Mouse (Mus musculus) MN1 (cell line): ENCODE results near the gene Ift27.

Experiments
- DNase-seq: peaks from one replicate; pipeline ENCODE4 v3.0.0-alpha.2; 2016; ENCODE audit warnings: low spot score

The Ift27 gene

DNA sequence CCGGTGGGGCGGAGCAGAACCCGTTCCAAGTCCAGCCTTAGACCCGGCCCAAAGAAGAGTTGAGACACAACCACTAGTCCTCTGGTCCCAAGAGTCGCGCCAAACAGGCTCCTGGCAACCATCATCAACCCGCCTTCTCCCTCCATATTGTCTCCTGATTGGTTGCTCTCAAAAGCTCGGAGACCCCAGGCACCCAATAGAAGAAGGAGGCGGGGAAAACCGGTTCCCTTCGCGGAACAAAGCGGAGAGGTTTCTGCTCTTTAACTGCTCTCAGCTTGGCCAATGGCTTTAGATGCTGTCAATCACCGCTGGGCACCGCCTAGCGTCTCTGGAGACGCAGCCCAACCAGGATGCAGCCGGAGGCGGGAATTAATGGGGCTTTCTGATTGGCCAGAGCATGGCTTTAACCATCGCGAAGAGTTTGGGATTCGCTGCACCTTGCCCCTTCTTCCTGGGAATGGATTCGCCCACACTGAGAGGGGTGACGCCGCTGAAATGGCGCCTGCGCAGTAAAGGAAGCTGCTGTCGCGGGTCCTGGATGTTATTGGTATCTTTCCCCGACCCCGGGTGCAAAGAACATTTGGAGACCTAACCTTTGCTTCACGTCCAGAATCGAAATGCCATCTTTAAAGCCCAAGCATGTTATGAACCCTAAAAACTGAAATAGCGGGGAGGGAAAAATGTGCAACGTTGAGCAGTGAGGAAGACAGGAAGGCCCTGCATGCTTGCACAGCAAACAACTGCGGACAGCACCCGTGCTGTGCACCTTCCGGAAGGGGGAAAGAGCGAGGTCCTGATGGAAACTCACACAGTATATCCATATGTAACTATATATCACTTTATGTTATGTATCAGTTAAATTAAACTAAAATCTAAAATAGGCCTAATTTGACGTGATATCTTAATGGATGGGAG is at the start of gene Ift27:
TSS of gene Ift27 (minus strand) at position 136 of the 915 bp plus-strand sequence.
- peak; percentile 100 for DNase-seq

DNA sequence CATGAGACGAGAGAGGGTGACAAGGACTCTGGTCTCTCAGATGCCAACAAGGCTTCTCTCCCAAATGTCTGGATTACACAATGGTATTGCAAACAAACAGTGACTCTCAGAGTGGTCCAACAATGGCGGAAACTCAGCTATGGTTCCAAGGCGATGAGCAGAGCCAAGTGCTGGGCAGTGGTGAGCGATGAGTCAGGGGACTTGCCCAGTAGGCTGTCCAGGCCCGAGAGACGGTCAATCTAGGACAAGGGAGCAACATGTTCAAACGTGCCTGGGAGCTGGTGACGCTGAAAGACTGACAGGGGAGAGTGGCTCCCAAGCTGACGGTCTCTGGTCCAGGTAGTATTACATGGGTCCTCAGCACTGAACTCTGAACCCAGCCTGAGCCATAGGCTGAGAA is 41.4 kb upstream of the Ift27 start:
- DNase-seq = no peak

DNA sequence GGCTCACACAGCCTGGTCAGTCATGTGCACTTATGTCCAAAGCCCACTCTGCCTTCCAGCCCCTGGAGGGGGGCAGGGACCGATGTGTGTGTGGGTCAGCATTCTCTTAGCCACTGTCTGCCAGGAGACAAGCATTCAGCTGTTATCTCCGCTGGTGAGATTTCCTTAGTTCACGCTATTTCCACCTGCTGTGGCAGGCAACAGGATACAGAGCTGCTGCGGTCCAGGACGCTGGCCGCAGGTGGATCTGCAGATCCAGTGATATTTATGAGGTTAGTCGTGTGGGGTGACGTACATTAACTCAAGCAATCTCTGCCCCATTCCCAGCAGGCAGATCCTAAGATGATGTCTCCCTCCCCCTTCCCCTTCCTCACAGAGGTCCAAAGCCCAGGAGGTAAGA is 37.5 kb upstream of the Ift27 start:
- no peak for DNase-seq

DNA sequence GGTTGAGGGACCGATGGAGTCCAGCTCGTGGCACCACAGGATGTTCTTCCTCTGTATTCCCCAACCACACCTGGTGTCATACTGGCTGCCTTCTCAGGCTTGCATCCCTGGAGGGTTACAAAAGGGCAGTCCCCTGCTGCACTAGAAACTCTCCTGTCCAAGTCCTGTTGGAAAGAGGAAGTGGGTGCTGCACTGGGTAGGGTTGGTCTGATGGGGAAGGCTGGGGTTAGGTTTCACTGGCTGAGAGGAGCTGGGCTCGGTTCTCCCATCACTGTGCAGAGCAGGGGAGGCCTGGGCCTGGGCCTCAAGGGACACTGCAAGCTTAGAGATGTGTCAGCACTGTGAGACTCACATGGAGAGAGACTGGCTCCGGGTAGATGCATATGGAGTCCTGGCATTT is 36.3 kb upstream of the Ift27 start:
- DNase-seq = no peak

DNA sequence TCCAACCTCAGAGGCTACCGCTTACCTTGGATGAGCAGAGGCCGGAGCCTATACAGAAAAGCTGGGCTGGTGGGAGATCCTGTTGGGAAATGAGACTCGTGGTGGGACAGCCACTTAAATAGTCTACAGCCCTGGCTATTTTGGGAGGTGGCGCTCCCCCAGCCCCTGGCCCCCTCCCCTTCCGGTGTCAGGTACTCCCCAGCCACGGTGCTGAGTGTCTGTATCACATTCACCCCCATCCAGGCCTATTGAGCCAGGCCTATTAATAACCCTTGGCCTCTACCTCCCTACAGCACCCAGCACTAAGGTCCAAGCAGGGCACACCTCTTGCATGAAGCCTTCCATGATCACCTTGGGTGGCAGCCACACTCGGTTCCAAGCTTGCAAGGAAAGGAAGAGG is 32.4 kb upstream of the Ift27 start, which contains the start of gene Pvalb:
TSS of gene Pvalb (minus strand) at position 89 of the 400 bp plus-strand sequence.
- DNase-seq = no peak

DNA sequence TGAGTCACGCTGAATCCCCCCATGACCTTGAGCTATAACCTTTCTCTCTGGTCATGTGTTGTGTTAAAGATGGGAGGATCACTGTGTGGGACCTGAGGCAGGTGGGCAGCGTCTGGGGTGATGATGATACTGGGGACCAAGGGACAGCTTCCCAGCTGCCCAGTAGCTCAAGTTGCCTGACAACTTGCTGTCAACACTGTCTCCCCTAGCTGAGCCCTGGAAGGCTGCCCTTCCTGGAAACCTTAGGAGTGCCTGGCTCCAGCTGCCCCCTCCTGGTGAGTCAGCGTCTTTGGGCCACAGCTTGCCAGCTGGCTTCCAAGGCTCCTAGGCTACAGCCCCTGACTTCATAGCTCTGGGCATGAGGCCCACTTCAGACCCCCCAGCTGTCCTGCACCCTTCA is 31.3 kb upstream of the Ift27 start:
- peak; percentile 65 for DNase-seq

DNA sequence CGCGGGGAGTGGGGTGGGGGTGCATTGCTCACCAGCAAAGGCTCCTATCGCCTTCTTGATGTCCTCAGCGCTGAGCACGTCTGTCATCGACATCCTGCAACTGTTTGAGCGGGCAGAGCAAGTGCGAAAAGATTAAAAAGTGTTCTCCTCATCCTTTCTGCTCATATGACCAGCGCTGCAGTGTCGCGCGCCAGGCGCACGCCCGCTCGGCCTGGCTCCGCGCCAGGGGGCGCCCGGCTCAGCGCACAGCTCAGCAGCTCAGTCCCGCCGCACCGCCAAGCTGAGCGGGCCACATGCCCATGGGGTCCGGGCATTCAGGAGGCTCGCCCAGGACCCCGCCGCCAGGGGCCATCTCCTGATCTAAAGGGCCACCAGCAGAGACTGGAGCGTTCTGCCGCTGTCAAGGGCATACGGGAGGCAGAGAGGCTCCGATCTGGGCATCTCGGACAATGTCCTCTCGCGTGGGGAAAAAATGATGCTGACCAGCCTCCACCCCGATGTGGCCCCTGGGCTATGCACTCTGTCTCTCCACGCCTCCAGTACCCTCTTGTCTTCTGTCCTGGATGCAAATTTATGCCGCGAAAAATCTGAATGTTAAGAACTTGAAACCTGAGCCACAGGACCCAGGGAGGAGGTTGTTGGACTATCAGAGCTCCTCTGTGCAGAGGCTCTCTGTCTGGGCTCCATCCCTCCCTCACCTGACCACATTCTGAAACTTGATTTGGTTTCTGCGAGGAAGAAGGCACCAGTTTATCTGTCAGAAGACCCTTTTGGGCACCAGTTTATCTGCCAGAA is 30.3 kb upstream of the Ift27 start:
- DNase-seq = peak; percentile 52

DNA sequence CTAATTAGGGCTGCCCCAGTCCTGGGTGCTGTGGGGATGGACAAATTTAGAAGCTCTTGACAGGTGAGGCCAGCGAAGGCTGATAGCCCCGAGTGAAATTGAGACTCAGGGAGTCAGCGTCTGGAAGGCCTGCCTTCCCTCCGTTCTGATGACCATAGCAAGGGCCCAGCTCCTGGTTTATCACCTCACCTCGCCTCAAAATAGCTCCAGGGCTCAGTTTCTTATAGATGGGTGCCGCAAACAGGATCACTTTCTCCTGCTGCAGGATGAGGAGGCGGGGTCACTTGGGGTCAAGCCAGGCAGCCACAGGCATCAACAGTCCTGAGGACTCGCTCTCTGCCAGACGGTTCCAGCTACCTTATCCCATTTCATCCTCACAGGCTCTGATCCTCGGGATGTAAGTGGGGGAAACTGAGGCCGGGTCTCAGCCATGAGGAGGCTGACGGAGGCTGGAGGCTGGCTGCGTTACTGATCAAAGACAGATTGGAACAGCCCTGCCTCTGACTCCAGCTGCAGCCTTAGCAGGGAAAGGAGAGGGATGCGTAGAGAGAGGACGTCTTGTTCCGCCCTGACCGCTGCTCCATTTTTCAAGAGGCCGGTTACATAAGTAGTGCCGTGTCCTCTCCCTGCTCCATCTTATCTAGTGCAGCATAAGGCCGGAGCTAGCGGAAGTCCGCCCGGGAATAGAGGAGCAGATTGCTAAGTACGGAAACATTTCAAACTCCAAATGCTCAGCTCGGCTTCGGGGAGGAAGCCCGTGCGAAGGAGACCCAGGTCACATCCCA is 21.4 kb upstream of the Ift27 start:
- DNase-seq = no peak

DNA sequence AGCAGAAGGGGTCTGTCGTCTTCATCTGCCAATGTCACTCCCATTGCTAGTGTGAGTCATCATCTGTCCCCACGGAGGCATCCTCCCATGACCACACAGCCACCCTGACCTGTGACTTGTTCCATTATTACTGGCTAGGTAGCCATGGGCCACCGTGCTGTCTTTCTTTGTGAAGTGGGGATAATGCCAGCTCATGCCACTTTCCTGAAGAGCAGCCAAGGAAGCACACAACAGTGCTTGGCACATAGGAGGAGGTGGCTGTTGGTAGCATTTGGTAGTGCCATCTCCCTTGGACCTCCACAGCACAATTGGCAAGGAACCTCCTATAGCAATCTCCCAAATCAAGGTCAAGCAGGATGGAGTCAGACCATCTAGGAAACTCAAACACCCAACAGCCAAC is 20.4 kb upstream of the Ift27 start:
- DNase-seq = no peak

DNA sequence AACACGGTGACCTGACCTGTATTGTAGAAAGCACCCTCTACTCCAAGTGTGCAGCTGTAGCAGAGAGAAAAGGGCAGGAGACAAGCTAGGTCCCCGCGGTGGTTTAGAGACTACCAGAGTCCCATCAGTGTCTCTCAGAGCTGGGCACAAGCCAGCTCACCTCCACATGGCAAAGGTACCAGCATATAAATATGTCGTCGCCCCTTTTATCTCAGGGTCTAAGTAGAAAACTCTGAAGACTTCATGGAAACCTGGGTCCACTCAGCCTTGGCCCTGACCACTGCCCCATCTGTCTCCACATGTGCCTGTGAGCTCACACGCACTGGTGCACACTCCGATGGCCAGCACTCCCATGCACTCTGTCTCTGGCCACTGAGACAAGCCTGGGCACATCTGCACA is 15.7 kb upstream of the Ift27 start:
- no peak for DNase-seq

DNA sequence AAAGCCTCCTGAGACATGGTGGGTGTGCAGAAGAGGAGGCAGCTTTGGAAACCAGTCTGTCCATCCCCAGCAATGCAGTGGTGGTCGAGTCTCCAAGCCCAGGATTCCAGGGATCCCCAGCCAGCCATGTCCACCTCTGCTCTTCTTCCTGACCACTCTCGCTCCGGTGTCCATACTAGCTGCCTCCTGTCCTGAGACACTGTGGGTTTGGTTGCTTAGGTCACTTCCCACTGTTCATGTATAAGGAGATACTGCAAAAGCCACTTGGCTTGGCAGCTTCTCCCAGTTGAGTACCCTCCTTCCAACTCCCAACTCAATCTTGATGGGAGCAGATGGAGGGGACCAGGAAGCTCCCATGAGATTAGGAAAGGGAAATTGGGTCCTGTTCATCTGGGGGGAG is 14.6 kb upstream of the Ift27 start:
- no peak for DNase-seq

DNA sequence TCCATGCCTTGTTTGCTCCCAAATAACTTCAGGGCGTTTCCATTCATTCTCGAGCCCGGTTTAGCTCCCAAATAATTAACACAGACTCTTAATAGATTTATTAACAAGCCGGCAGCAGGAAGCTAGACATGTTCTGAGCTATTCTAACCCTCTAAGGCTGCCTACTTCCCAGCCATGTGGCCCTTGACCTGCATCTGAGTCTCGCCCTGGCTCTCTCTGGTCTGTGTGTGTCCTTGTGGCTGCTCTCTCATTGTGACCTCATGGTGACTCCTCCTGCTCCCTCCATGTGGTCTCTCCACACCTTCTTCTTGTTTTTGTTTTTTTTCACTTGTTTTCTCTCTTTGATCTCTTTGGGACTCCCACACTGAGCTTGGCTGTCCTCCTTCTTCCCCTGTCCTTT is 13.0 kb upstream of the Ift27 start:
- DNase-seq = no peak

DNA sequence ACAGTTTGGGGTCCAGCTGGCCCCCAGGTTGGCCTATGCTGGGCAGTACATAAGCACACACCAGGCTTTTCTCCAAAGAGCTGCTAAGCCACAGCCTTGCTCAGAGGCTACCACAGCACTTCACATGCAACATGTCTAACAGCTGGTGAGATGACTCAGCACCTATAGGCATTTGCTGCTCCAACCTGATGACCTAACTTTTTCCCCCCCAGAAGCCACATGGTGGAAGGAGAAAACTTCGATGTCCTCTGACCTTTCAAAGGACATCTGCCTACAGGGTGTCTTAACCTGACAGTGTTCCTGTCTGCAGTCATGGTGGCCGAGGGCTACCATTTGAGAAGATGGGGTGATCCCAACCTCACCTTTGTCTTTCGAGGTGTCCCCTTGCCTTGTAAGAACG is 11.7 kb upstream of the Ift27 start:
- DNase-seq = no peak

DNA sequence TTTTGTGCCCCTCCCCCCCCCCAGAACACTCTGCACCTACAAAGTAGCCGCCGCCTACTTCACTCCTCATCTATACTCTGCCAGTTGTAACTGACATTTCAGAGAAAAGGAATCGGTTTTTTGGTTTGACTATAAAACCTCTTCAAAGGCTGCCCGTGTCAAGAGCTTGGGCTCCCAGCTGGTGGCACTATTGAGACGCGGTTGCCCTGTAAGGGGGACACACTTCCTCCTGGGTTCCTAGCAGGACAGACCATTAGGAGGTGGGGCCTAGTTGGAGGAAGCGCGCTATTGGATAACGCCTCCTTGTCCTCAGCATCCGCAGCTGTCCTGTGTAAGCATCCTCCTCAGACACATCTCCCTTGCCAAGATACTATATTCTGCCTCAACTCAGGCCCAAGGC is 10.9 kb upstream of the Ift27 start:
- peak; percentile 82 for DNase-seq

DNA sequence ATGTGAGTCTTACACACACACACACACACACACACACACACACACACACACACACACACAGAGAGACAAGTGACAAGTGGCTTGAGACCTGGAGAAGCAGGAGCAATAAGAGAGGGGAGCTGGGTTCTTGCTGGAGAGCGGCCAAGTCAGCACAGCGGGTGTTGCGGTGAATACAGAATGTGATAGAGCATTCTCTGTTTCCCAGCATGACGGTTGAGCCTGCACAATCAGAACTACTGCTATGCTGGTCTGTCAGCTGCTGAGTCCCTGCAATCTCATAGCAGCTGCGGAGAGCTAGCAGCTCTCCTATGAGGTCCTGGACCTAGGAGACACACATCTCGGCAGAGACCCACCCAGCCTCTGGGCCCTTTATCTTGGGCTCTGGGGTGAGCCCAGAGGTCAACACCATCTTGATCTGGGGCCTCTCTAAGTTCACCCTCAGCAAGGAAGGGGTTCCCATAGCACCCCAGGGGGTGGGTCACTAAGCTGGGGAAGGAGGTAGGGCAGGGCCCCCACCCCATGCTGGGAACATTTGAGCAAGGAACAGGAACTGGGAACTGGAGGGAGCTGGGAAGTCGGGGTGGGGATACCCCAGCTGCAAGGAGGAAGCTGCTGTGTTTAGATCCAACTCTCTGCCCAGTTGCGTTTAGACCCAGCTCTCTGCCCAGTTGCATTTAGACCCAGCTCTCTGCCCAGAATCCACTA is 7.9 kb upstream of the Ift27 start:
- DNase-seq = no peak

DNA sequence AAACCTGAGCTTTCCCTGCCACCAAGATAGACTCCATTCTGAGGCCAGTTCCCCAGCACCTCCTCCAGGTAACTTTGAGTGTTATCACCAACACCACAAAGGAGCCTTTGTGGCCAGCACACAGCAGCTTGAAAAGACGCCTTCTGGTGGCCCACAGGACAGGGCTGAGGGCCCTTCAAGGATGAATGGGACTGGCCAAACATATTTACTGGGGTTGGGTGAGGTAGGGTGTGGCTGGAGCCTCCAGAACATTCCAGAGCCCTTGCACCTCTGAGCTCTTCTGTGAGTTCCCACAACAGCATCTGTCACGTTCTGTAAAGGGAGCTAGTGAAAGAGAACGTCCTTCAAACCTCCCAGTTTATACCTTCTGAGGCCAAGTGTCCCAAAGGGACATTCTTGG is 5.9 kb upstream of the Ift27 start:
- DNase-seq = no peak

DNA sequence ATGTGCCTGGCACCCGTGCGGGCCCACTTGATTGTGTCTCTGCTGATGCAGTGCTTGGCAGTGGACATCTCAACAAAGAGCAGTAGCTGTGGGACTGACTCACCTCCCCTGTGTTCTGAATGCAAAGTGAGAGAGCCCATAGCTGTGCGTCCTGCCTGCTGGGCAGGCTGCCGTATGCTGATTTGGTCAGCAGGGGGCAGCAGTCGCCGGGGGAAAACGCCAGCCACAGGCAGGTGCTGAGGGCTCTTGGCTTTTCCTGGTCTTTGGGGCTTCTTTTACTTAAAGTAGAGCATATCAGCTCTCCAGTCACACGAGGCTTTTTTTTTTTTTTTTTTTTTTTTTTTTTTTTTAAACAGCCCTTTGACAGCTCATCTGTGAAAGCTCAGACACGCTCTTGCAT is 4.5 kb upstream of the Ift27 start:
- peak; percentile 89 for DNase-seq

DNA sequence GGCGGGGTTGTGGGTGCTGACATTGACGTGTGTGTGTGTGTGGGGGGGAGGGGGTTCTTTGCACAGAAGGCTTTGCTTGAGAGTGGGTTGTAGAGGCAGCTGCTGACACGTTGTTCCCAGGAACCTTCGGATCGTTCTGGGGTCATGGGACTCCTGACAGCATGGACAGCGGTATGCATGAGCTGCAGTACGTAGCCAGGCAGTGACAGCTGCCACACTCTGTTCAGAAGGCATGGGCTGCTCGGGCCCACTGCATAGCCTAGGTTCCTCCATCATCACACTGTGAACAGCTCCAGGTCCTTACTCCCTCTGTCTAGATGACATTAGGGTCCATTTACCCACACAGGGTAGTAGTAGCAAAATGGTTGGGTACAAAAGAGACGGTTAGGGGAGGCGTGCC is 3.4 kb upstream of the Ift27 start:
- DNase-seq = no peak

DNA sequence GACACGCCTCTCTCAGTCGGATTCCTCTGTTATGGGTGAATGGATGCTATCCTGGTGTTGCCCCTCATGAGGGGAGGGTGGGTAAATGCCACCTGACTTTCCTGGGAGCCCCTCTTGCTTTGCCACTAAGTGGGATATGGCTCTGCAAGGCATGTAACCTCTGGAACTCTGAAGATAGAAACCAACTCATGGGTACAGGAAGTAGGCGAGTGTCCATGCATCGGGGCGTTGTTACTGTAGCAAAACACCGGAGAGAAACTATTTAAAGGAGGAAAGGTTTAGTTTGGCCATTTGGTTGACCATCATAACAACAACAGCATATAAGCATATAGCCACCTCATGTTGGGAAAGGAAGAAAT is 959 bp upstream of the Ift27 start:
- DNase-seq = no peak

DNA sequence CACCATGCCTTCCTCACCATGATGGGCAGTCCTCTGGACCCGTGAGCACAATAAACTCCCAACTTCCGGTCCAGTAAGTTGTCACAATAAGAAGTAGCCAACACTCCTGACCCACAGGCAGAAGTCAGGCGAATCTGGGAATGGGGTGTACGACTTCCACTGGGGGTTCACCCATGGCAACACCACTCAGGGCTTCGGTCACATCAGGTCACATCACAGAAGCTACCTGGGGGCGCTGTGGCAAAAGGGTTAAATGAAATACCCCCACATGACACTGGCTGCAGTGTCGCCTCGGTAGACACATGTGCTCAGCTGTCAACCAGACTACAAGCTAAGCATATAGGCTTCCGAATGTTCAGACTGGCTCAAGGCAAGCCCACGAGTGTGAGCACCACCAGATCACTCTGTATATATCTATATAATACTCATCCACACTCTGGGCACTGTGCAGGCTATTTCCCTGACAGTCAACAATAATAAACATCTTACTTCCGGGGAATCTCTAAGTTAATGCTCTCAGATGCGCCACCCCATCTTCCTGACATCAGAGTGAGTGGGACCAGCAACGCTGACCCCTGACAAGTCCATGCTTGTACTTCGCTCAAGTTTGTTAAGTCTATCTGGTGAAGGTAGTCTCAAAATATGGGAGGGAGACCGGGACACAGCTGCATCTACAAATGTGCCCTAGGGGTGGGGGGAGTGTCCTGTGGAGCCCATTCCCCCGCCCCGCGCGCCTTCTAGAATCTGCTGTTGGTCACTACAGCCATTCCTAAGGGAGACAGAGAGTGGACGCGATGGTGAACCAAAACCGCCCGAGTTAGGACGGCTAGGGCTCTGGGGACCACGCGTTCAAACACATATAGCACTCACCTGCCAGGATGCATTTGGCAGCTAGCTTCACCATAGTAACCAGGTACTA is 749 bp downstream of the Ift27 start:
- peak; percentile 60 for DNase-seq
